Mouse (Mus musculus): ENCODE data around the gene Spib.
A peak's percentile ranks its signal among the peaks of the same experiment; 100 is the strongest.

Spib gene

DNA sequence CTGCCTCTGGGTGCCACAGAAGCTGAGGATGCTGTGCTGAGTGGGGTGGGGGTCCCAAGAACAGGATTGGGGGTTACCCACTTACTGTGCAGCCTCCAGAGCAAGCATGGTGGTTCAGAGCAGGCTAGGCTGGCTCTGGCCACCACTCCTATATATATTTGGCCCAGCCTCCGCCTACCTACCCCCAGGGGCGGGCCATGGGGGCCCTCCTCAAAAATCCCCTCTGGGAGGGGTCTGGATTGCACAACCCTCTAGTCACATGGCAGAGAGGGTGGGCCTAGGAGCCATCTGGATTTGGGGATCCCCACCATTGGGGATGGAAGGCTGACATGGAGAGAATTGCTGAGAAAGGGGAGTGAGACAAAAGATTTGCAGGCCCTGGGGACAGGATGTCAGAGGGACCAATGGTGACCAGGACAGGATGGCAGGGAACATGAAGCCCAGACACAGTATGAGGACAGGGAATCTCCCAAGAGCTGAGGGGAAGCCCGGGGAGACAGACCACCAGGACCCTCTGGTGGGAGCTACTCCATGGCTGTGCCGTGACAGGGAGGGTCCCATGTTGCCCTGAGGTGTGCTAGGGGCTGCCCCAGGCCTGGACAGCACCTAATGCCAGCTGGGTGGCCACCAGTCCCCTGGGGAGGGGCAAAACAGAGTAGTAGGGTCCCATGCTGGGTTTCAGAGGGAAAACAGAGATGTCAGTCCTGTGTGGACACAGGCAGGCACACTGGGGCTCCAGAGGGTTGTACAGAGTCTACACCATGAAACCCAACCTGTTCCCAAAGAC lies at the start of gene Spib:
TSS of gene Spib (minus strand) at position 126 of the 787 bp plus-strand sequence.
- DNase-seq (ENCODE audit: low spot score) = no peak

DNA sequence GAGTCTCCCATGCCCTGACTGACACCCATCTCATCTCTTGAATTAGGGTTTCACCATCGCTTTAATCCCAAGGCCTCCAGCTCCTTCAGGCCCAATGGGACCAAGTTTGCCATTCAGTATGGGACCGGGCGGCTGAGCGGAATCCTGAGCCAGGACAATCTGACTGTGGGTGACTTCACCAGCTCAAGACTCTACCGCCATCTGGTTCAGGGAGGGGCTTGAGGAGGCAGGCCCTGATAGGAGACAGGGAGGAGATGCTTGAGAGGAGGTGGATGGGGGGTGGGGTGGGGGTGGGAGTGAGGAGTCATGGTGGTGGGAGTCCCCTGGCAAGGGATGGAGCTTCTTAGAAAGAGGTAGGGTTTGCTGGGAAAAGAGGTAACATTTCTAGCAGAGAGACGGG lies 49.8 kb upstream of the Spib start:
- DNase-seq (ENCODE audit: low spot score) = no peak

DNA sequence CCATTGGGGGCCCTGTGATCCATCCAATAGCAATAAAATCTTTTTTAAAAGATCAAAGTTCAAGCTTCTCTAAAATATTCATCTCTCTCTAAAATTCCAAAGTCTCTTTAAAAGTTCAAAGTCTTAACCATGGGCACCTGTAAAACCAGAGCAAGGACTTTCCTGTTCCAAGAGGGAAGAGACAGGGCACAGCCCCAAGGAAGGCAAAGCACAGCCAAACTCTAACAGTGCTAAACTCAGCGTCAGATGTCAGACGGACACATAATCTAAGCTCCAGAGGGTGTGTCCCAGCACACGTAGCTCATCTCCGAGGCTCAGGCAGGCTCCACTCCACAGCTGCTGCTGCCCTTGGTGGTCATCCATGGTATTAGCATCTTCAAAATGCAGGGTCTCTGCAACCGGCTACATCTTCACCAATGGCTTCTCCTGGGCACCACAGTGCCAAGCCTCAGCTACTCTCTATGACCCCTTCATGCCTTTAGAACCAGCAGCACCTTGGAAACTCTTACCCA lies 44.5 kb upstream of the Spib start:
- DNase-seq (ENCODE audit: low spot score) = no peak

DNA sequence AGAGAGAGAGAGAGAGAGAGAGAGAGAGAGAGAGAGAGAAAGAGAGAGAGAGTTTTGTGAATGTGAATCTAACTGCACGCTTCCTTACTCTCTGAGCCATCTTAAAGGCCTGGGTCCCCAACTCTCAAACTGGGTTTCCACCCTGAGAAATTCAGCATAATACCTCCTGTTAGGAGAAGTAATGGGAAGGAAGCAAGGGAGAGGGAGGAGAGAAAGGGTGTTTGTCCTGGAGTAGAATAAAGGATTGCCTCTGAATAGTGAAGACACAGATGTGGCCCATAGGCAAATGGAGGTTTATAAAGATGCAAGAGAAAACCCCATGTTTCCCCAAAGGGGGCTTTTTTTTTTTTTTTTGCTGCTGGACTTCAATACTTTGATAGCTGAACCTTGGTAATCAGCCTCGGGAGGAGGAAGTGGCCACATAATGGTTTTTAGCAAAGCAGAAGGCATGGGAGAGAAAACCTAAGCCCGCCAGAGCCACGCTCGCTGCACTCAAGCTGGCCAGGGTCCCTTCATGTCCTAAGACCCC lies 41.1 kb upstream of the Spib start:
- no peak for DNase-seq (ENCODE audit: low spot score)

DNA sequence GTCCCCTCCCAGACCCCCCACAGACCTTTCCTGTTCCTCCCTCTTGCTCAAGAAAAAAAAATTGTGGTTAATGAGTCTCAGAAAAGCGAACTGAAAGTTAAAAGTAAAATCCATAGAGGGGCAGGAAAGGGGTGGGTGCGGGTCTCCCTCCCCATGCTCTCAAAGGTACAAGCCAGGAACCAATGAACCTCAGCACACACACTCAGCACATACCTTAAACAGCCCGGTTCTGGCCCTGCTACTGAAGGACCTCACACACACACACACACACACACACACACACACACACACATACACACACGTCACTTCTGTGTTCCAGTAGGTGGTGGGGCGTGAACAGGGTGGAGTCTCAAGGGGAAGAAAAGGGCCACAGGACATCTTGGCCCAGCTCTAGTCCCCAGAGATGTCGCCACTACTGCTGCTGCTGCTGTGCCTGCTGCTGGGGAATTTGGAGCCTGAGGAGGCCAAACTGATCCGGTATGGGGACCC lies 40.4 kb upstream of the Spib start, which contains the start of gene Napsa:
TSS of gene Napsa (plus strand) at position 168 of the 489 bp plus-strand sequence.
- DNase-seq (ENCODE audit: low spot score) = no peak

DNA sequence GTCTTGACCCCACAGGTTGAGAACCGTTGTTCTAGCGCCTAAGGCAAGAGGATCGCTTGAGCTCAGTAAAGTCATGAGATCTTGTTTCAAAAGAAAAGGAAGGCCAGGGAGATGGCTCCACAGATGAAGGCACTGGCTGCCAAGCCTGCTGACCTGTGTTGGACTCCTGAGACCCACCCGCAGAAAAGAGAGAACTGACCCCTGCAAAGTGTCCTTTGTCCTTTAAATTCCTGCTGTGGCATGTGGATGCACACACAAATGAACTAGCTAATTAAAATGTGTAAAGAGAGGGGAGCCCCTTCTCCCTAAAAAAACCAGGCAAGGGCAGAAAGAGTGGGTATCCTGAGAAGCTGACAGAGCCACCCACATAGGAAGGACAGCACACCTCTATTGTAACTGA lies 39.9 kb upstream of the Spib start:
- DNase-seq (ENCODE audit: low spot score) = no peak

DNA sequence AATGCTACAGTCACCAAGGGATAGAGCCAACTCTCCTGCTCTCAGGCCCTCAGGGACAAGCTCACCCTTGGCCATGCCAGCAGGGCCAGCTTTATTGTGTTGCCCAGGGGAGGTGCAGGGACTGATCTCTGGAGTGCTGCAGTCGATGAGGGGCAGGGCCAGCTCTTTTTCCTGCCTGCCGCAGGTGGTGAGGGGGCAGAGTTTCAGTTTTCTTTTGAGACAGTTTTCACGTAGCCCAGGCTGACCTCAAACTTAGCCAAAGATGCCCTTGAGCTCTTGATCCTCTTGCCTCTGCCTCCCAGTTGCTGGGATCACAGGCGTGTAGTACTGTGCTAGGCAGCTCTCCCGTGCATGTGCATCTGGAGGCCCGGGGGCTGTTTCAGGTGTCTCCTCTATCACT lies 39.1 kb upstream of the Spib start:
- DNase-seq (ENCODE audit: low spot score) = no peak

DNA sequence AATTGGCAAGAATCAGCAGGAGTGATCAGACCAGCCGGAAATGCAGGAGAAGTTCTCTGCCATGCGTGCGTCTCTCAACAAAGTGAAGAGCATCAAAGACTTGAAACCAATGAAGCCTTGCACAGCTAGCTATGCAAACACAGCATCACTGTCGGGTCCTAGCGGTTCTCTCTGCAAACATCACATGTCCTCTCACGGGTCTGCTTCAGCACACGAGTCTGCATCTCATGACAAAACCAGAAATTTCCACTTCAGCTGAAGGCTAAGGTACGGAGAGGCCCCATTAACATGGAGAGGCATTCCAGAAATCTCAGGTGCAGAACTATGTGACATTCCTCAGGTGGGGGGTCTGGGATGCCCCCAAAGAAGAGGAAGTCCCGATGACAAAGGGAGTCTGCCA lies 36.9 kb upstream of the Spib start:
- DNase-seq (ENCODE audit: low spot score) = no peak

DNA sequence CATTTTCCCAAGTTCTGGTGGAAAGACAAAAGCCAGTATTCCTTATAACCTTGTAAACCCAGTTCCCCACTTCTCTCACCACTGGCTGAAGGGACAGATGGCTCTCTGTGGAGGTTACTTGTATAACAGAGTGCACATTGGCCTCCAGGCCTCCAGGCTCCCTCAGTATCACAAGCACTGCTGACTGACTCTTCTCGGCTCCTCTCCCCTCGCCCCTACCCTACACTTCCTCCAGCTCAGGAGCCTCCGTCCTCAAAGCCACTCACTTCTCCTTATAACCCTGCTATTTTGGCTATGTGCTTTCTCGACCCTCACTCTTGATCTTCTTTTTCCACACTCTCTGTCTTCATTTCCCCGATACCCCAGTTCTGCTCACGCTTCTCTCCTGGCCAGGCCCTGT lies 33.5 kb upstream of the Spib start:
- no peak for DNase-seq (ENCODE audit: low spot score)

DNA sequence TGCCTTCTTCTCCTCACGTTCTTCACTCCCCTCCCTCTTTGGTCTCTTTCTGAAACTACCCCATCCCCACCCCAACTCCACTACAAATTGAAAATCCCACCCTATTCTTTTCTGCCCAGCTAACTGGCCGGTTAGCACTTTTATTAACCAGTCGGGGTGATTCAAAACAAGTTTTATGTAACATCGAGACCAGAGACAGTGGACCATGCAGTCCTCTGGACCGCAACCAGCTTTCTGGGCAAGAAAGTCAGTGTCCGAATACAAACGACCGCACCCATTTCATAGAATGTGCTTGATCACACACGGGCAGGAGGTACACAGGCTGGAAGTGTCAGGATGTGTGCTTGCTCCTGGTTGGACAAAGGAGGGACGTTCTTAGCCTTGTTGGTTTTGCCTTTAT lies 32.6 kb upstream of the Spib start:
- no peak for DNase-seq (ENCODE audit: low spot score)

DNA sequence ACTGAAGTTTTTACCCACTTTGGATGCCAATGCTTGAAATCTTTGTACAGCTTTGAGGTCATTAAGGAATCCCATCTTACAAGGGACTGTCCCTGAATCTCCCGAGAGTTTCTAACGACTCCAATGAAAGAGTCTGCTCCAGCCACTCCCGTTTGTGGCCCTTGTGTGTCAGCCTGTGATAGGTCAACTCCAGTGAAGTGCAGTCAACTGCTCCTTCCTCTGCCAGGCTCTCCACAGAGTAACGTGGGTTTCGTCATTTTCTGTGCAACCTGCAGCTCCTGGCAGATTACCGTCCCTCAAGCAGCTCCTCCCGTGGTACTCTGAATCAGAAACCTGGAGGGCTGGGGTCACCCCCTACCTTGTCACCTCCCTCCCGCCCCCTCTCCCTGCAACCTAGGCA lies 31.4 kb upstream of the Spib start:
- DNase-seq (ENCODE audit: low spot score) = no peak

DNA sequence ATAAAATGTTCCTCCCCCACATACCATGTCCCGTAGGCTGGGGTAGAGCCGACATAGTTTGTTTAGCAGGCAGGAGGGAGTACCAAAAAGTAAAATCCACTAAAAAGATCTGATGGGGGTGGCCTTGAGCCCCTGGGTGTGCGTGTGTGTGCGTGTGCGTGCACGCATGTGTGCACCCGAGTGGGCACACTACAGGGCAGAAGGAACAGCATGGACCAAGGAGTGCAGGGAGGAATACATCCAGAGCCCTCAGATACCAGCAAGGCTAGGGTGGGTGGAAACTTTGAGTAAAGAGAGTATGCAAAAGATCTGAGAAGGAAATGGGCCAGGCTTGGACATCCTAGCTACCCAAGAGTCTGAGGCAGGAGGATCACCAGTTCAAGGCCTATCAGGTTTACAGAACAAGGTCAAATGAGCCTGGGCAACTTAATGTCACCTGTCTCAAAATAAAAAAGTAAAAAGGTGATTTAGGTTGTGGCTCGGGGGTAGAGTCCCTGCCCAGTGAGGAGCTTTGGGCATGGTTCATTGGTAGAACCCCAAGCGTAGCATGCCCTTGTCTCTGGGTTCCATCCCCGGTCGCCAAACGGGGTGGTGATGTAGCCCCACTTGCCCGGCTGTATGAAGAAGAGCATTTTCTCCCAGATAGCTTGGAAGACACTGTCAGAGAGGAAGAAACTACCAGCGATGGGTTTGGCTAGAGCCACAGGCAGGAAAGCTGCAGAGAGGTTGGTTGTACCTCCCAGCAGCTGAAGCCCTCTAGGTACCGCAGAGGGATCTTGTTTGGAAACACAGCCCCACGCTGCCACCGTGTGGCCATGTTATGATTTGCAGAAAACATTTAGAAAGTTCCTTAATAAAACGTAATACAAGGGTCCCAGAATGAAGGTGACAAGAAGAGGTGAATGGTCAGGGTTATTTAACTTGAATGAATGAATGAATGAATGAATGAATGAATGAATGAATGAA lies 28.8 kb upstream of the Spib start:
- DNase-seq (ENCODE audit: low spot score) = peak; percentile 71

DNA sequence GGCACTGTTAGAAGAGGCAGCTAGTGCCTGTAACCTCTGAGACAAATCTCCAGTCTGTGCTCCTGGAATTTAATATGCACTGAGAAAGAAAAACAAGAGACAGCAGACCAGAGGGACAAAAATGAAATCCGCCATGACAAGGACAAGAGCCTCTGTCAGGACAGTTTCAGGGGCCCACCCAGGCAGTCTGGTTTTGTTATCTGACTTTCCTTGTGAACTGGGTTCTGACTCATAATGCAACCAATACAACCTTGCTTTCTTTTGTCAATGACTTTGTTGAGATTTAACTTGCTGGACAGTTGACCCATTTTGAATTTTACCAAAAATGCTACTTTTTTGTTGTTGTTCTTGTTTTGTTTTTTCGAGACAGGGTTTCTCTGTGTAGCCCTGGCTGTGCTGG lies 25.8 kb upstream of the Spib start:
- no peak for DNase-seq (ENCODE audit: low spot score)

DNA sequence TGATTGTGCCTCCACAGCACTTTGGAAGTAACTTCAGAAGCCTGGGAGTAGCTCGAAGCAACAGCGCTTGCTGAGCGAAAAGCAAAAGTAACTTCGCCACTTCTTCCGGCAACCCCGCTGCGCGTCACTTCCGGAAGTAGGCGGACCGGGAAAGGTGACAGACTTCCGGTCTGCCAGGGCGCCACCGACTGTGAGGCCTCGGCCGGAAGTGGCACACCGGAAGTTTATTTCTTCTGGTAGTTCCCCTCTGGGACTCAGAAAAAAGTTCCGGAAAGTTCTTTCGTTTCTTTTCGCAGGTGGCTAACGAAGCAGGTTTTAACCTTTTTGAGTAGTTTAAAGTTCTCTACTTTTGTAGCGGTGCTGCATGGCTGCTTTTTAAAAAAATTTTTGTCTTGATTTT lies 22.0 kb upstream of the Spib start, which contains the start of gene Nr1h2:
TSS of gene Nr1h2 (minus strand) at position 126 of the 400 bp plus-strand sequence.
- peak; percentile 79 for DNase-seq (ENCODE audit: low spot score)

DNA sequence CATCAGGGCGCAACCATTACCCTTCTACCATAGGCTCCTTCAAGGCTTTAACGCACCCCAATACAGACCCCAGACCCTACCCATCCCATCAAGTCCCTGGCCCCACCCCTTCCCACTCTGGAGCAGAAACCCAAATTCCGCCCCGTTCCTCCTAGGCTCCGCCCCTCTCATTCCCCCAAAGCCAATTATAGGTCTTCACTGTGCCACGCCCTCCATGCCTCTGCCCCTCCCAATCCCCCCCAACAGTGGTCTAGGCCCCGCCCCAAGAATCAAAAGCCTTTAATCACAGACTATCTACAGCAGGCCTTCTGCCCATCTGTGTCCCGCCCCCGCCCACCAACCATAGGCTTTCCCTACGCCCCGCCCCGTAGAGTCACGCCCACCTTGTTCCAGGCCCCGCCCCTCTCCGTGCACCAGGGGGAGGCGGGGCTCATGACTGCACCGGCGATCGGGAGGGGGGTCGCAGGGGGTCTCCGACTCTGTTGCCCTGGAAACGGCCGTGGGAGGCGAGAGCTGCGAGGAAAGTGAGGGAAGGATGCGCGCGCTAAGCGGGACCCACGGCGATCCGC lies 21.4 kb upstream of the Spib start:
- DNase-seq (ENCODE audit: low spot score) = peak; percentile 13

DNA sequence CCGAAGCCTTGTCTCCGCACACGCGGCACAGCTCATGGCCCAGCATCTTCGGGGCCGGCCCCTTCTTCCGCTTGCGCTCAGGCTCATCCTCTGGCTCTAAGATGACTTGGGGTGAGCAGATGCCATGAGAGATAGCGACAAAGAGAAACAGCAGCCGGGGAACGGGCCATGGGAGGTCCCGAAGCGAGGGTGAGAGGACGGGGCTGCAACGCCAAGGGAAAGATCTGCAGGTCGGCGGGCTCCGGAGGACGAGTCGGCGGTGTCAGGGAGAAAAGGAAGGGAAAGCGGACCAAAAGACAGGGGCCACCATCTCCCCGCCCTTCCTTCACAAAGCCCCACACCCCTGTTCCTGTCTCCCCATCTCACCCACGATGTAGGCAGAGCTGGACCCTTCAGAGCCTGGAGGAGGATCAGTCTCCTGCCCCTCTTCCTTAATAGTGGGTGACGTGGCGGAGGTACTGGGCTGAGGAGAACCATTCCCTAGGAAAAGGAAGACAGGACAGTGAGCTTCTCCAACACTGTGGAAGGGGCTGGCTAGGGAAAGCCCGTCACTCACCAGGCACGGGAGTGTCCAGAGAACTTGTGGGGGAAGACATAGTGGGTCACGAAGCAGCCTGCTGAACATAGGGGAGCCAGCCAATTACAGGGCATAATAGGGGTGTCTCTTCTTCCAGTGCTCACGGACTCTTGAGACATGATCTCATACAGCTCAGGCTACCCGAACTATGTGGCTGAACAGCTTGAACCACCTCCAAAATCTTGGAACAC lies 20.5 kb upstream of the Spib start:
- DNase-seq (ENCODE audit: low spot score) = no peak

DNA sequence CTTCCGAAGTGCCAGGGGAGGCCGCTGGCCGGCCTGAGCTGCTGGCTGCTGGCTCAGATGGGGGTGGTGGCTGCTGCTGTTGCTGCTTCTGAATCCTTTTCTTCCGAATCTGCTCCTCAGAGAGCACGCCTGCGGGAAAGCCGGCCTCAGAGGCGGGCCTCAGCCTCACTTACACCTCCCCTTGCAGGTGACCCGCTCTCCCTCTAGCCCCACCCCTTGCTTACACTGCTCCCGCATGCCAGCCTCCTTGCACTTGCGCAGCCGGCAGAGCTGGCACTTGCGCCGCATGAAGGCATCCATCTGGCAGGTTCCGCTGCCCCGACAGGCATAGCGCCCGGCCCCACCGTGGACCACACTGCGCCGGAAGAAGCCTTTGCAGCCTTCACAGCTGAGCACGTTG lies 19.9 kb upstream of the Spib start:
- no peak for DNase-seq (ENCODE audit: low spot score)

DNA sequence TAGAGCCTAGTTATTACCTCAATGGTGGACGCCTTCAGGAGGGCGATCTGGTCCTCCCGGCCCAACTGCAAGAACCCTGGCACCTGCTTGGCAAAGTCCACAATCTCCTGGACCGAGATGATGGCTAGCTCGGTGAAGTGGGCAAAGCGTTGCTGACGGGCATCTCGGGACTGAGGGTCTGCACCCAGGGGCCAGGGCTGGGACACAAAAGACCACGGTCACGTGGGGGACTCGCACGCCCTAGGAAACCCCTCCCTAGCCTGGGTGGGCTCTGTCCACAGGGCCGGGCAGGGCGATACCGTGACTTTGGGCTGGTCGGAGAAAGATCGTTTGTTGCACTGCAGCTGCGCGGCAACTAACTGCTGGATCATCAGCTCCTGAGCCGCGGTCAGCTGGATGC lies 19.4 kb upstream of the Spib start:
- DNase-seq (ENCODE audit: low spot score) = no peak

DNA sequence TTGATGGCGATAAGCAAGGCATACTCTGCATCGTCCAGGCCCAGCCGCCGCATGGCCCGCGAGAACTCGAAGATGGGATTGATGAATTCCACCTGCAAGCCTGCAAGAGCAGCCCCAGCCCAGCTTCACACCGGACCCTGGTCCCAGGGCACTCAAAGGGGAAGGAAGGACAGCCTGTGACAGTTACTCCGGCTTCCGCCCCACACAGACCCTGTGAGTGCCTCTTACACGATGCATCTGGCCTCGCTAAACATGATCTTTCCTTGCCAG lies 18.5 kb upstream of the Spib start:
- DNase-seq (ENCODE audit: low spot score) = no peak

DNA sequence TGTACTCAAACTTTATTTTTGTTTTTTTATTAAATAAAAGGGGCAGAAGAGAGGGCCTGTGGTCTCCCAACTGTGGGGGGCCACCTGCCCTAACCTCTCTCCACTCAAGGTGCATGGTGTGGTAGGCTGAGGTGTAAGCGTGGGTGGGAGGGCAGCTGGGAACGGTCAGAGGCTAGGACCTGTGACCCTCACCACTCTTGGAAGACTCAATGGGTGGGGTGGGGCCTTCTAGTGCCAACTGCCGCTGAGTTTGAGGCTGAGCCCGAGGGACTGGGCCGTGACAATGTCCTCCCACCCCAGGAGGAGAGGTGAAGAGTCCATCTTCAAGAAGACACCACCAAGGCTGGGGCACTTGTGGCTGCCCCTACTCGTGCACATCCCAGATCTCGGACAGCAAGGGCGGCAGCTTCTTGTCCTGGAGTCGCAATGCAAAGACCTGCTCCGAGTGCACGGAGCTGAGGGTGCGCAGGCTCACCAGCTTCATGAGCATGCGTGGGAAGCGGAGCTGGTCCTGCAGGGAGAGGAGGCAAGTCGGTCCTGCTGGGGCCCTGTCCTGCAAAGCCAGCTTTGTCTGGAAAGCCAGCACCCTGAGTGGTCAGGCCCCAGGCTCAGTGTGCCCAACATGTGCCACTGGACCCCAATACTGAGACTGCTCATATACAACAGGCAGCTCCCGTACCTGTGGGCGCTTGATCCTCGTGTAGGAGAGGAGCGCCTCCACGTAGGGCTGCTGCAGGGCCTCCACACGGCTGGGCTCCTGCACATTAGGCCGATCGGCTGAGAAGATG lies 17.9 kb upstream of the Spib start:
- no peak for DNase-seq (ENCODE audit: low spot score)

Measured in layer of hippocampus, adult 9-10 months (tissue).